Mouse (Mus musculus) limb, embryonic 10.5 days (tissue): ENCODE measurements around the gene 1700093K21Rik. TPM values are rescaled to one million over a fixed set of nuclear protein-coding genes. Genes with fewer than 3 reads are reported as not detected.
A peak's percentile ranks its signal among the peaks of the same experiment; 100 is the strongest.
"Not testable (repeated sequence)": the region's sequence is repeated elsewhere in the genome, so short reads cannot be mapped to it uniquely, and the experiment has no call there.

Experiments
- DNase-seq: peaks from one replicate; pipeline ENCODE4 v3.0.0-alpha.2; 2017; ENCODE audit warnings: low spot score
- H3K27ac ChIP-seq: fragments of 300-500 bp; sonication (generic); 2 replicates; pipeline ENCODE4 v1.5.1; 2016; ENCODE audit warnings: mild to moderate bottlenecking
- H3K27me3 ChIP-seq: fragments of 300-500 bp; sonication (generic); 2 replicates; pipeline ENCODE4 v1.6.1; 2016; ENCODE audit warnings: low read depth, mild to moderate bottlenecking; ENCODE audit not compliant: poor library complexity, severe bottlenecking
- H3K36me3 ChIP-seq: fragments of 300-500 bp; sonication (generic); 2 replicates; pipeline ENCODE4 v1.6.1; 2016; ENCODE audit warnings: mild to moderate bottlenecking, moderate library complexity
- H3K4me1 ChIP-seq: fragments of 300-500 bp; sonication (generic); 2 replicates; pipeline ENCODE4 v1.6.1; 2016
- H3K4me3 ChIP-seq: fragments of 300-500 bp; sonication (generic); 2 replicates; pipeline ENCODE4 v1.5.1; 2016; ENCODE audit warnings: mild to moderate bottlenecking, moderate library complexity
- H3K9me3 ChIP-seq: fragments of 300-500 bp; sonication (generic); replicated peaks from 2 replicates; pipeline ENCODE4 v1.6.1; 2016; ENCODE audit warnings: mild to moderate bottlenecking
- WGBS: fragments of 180-500 bp; shearing (Covaris S2); methylation state at CpG from one replicate; pipeline ENCODE4 v1.1.7; 2016; 5-methylcytosine and 5-hydroxymethylcytosine counted together
- polyA plus RNA-seq: library from polyadenylated mRNA; unstranded; fragments of >200 nt; fragmentation: Nextera tagmentation; extraction: Ambion mirVana; gene quantifications from 2 replicates; pipeline ENCODE4 v1.2.1, GENCODE M21; 2016

The 1700093K21Rik gene
- not detected in 2 replicates for polyA plus RNA-seq

DNA sequence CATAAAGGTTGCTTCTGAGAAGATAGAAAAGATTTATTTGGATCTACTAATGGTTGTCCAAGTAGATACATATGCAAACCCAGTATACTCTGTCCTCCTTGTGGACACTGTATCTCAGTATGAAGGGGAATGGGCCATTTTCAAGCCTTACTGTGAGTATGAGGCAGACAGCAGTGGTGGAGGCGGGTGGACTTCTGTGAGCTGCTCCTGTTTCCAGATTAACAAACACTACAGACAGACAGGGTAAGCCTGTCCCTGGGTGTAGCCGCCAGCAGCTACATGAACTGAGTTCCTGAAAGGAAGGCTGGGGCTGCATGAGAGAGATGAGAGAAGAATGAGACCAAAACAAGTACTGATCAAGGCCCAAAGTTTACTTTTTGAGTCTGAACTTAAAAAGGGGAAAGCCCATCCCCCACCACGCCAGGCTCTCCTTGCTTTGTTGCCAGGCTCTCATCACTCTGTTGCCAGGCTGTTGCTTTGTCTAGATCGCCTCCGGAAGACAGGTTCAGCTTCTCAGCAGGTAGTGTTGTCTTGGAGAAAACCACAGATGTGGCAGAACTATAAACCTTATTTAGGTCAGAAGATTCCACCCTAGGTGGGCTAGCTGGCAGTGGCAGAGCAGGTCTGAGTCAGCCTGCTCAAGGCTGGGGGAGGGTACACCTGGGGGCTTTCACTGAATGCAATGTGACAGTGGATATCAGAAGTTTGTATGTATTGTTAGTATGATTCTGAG, at the start of gene 1700093K21Rik:
1700093K21Rik (minus strand) TSS at position 683 of the 733 bp plus-strand sequence.
- no peak within 1 kb of the TSS for H3K27ac ChIP-seq
- WGBS = 56% methylated on average over 5 of the region's 5 CpGs
- DNase-seq = no peak
- H3K9me3 ChIP-seq = no peaks in the 10 kb centered on the region
- no peaks in the 10 kb centered on the region for H3K27me3 ChIP-seq
- no peak within 1 kb of the TSS for H3K4me3 ChIP-seq
- H3K4me1 ChIP-seq = no peaks in the 10 kb centered on the region; the same call in 1 of the 2 replicates
- H3K36me3 ChIP-seq = no peaks in the 10 kb centered on the region

GRCm38 (mm10) chr11:23570130-23570529, 49.2 kb upstream of the 1700093K21Rik start:
- Histone ChIP-seq H3K27ac (no peak overlapping the region), H3K27me3 (no peaks in the 10 kb centered on the region), H3K36me3 (peaks cover 17% of the 10 kb centered on the region), H3K4me3 (no peak overlapping the region), H3K4me1 (no peaks in the 10 kb centered on the region), H3K9me3 (no peaks in the 10 kb centered on the region)
- WGBS = 95% methylated on average over 7 of the region's 7 CpGs
- no peak for DNase-seq

DNA sequence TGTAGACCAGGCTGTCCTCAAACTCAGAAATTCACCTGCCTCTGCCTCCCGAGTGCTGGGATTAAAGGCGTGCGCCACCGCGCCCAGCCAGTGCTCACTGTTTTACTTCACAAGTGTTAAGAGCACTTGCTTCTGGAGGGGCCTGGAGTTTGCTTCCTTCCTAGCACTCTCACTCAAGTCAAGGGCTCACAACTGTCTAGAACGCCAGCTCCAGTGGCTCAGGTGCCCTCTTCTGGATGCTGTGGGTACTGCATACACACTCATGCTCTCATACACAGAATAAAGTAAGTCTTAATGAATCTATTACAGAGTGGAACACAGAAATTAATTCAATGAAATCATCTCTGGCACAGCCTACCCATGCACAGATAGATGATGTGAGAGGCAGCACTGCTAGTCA, 44.8 kb upstream of the 1700093K21Rik start:
- H3K9me3 ChIP-seq = no peaks in the 10 kb centered on the region
- H3K36me3 ChIP-seq = peaks cover 8% of the 10 kb centered on the region
- 55% methylated on average over 6 of the region's 6 CpGs for WGBS
- no peak overlapping the region for H3K27ac ChIP-seq
- no peaks in the 10 kb centered on the region for H3K27me3 ChIP-seq
- peak; percentile 79 for DNase-seq
- no peaks in the 10 kb centered on the region for H3K4me1 ChIP-seq
- H3K4me3 ChIP-seq = no peak overlapping the region

- H3K27me3 ChIP-seq = no peaks in the 10 kb centered on the region
- DNase-seq = no peak
- no peak overlapping the region for H3K27ac ChIP-seq
- no peak overlapping the region for H3K4me3 ChIP-seq
- H3K4me1 ChIP-seq = no peaks in the 10 kb centered on the region
- H3K36me3 ChIP-seq = no peaks in the 10 kb centered on the region
- H3K9me3 ChIP-seq = no peaks in the 10 kb centered on the region
- 71% methylated on average over 6 of the region's 6 CpGs for WGBS
Measured at GRCm38 (mm10) chr11:23557039-23557630, 36.2 kb upstream of the 1700093K21Rik start.

GRCm38 (mm10) chr11:23537446-23537845, 16.5 kb upstream of the 1700093K21Rik start:
- Histone ChIP-seq H3K27me3 (no peaks in the 10 kb centered on the region), H3K36me3 (no peaks in the 10 kb centered on the region), H3K4me3 (no peak overlapping the region), H3K27ac (no peak overlapping the region), H3K9me3 (no peaks in the 10 kb centered on the region), H3K4me1 (no peaks in the 10 kb centered on the region)
- no peak for DNase-seq
- WGBS = 93% methylated on average over 2 of the region's 2 CpGs

DNA sequence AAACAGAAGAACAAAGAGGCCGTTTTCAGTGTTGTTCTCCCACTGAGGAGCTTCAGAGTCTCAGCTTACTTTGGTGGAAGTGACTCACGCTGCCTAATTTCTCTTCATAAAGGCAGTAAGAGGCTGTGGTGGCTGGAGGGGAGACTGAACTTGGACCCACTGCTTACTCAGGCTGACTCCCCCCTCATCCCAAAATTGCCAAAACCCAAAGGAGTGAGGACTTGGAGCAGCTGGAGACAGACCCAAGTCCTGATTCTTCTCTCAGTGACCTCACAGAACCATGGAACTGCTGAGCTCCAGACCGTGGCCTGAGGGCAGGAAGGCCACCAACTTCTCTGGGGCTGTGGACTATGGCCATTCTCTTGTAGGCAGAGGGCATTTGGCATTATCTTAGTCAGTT, 2.0 kb downstream of the 1700093K21Rik start:
- no peak overlapping the region for H3K27ac ChIP-seq
- no peaks in the 10 kb centered on the region for H3K27me3 ChIP-seq
- H3K9me3 ChIP-seq = no peaks in the 10 kb centered on the region
- H3K4me3 ChIP-seq = no peak overlapping the region
- H3K36me3 ChIP-seq = no peaks in the 10 kb centered on the region
- H3K4me1 ChIP-seq = no peaks in the 10 kb centered on the region; the same call in 1 of the 2 replicates
- DNase-seq = no peak
- WGBS = 84% methylated on average over 3 of the region's 3 CpGs

DNA sequence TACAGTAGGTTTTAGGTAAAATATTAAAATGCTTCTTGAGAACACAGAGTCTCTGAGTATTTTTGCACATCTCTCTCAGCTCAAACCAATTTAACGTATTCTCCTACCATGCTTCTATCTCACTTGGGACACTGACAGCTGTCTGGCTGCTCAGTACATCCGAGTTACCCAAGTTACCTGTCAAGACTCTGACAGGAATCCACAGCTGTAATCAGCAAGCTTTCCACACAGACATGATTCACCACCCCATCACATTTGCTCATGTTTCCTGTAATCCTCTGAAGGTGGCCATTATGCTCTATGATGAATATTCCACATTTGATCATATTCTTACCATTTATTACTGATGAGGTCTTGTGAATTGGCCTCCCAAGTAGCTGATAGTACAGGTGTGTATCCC, 5.6 kb downstream of the 1700093K21Rik start:
- Histone ChIP-seq H3K36me3 (no peaks in the 10 kb centered on the region), H3K4me1 (no peaks in the 10 kb centered on the region; the same call in 1 of the 2 replicates), H3K9me3 (no peaks in the 10 kb centered on the region), H3K27ac (no peak overlapping the region), H3K27me3 (no peaks in the 10 kb centered on the region), H3K4me3 (no peak overlapping the region)
- WGBS = 78% methylated on average over 2 of the region's 2 CpGs
- DNase-seq = no peak

GRCm38 (mm10) chr11:23514785-23515184, 6.2 kb downstream of the 1700093K21Rik start:
- H3K27ac ChIP-seq, H3K4me3 ChIP-seq, H3K4me1 ChIP-seq, H3K36me3 ChIP-seq, H3K9me3 ChIP-seq, DNase-seq, H3K27me3 ChIP-seq: not testable (repeated sequence)
- 54% methylated on average over 4 of the region's 4 CpGs for WGBS

DNA sequence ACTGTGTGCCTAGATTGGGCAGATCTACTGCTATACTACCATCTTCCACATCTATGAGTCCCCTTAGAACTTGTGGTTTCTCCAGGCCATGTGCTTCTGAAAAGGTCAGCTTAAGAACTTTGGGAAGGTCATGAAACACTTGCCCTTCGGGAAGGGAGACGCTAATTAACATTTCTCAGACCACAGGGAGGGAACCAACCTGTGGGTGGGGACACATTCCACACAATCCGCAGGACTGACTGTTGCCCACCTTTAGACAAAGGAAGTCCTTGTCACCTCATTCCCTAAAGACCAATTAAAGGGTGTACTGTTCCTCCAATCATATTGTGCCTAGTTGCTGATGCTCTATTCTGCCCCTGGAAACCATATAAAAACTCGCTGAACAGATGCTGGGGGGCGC, 16.2 kb downstream of the 1700093K21Rik start:
- DNase-seq, H3K4me3 ChIP-seq, H3K4me1 ChIP-seq, H3K9me3 ChIP-seq, H3K36me3 ChIP-seq, H3K27ac ChIP-seq, H3K27me3 ChIP-seq: not testable (repeated sequence)
- WGBS = 84% methylated on average over 5 of the region's 5 CpGs

- H3K4me3 ChIP-seq = peak overlapping the region; percentile 73
- no peak for DNase-seq
- WGBS = 81% methylated on average over 5 of the region's 5 CpGs
Measured at GRCm38 (mm10) chr11:23498609-23499008, 22.3 kb downstream of the 1700093K21Rik start.

GRCm38 (mm10) chr11:23497718-23498509, 23.0 kb downstream of the 1700093K21Rik start, which contains the start of gene Ahsa2:
TSS of gene Ahsa2 (minus strand) at chr11:23498030.
- H3K27me3 ChIP-seq = no peaks in the 10 kb centered on the region
- no peaks in the 10 kb centered on the region for H3K9me3 ChIP-seq
- H3K4me3 ChIP-seq = peak within 1 kb of the TSS; percentile 73
- peak; percentile 98 for DNase-seq
- 1% methylated on average over 65 of the region's 66 CpGs for WGBS
- H3K27ac ChIP-seq = peak within 1 kb of the TSS; percentile 97
- peaks cover 29% of the 10 kb centered on the region for H3K4me1 ChIP-seq
- H3K36me3 ChIP-seq = peaks cover 38% of the 10 kb centered on the region

More at GRCm38 (mm10) chr11:23498609-23499008, 22.3 kb downstream of the 1700093K21Rik start:
- Histone ChIP-seq H3K4me1 (peaks cover 29% of the 10 kb centered on the region), H3K27ac (peak overlapping the region; percentile 97), H3K27me3 (no peaks in the 10 kb centered on the region), H3K9me3 (no peaks in the 10 kb centered on the region), H3K36me3 (peaks cover 31% of the 10 kb centered on the region)

DNA sequence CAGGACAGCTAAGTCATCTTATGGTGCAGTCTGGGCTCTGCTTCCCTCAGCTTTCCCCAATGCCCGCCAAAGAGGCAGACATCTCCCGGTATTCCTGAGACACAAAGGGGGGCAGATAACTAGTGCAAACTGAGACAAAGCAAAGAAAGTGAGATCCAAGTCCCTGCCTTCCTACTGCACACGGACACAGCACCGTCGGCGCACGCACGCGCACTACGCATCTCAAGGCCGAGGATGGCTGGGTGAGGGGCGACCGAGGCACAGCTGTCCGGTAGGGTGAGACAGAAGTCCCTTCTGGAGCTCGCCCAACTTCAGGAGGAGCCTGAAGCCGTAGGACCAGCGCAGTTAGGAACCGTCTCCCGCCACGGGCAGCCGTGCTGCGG, 23.6 kb downstream of the 1700093K21Rik start:
- peaks cover 29% of the 10 kb centered on the region for H3K4me1 ChIP-seq
- no peaks in the 10 kb centered on the region for H3K9me3 ChIP-seq
- peaks cover 44% of the 10 kb centered on the region for H3K36me3 ChIP-seq
- WGBS = 0% methylated on average over 19 of the region's 22 CpGs
- peak overlapping the region; percentile 97 for H3K27ac ChIP-seq
- no peaks in the 10 kb centered on the region for H3K27me3 ChIP-seq
- DNase-seq = peak; percentile 80
- H3K4me3 ChIP-seq = peak overlapping the region; percentile 73

DNA sequence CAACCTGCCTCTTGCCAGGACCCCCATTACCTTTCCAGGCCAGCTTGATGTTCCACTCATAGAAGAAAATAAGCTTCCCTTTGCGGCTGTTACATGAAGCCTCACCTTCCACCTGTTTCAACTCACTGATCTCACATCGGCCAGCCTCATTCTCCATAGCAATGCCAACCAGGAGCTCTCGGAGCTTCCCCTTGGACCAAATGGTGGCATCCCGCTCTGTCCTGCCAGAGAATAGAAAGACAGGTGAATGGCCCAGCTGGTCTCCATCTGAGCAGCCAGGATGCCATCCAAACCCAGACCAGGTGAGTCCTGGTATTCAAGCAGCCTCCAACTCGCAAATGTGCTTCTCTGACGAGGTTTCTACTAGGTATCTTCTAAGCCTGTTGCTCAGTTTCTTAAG, 24.3 kb downstream of the 1700093K21Rik start:
- Histone ChIP-seq H3K27ac (peak overlapping the region; percentile 97), H3K4me3 (peak overlapping the region; percentile 73), H3K4me1 (peaks cover 29% of the 10 kb centered on the region), H3K9me3 (no peaks in the 10 kb centered on the region), H3K27me3 (no peaks in the 10 kb centered on the region), H3K36me3 (peaks cover 50% of the 10 kb centered on the region)
- no peak for DNase-seq
- 60% methylated on average over 6 of the region's 6 CpGs for WGBS
